Mouse (Mus musculus): ENCODE data around the gene Prr7. TPM values are rescaled to one million over a fixed set of nuclear protein-coding genes. Genes with fewer than 3 reads are reported as not detected.
A peak's percentile ranks its signal among the peaks of the same experiment; 100 is the strongest.

The Prr7 gene
- total RNA-seq (2021) (under 1 TPM; 0.86 to 0.94 TPM), polyA plus RNA-seq (2012; rRNA removed) (0.53 and 1.1 TPM in 2 replicates)
- long read RNA-seq, result 0 reads

GRCm38 (mm10) chr13:55464027-55464884, at the start of gene Prr7:
TSS of gene Prr7 (plus strand) at chr13:55464267.
- Histone ChIP-seq H3K4me3 (peak within 1 kb of the TSS; percentile 58), H3K4me1 (ENCODE audit: control insufficient read depth, insufficient read depth, low read length) (no peaks in the 10 kb centered on the region), H3K79me2 (replicated peaks; ENCODE audit: control insufficient read depth, insufficient read depth, low read length) (no peaks in the 10 kb centered on the region), H3K27me3 (ENCODE audit: control insufficient read depth, insufficient read depth, low read length) (no peaks in the 10 kb centered on the region), H3K36me3 (ENCODE audit: control insufficient read depth, insufficient read depth, low read length) (no peaks in the 10 kb centered on the region), H3K9ac (ENCODE audit: low read depth, low read length) (peak within 1 kb of the TSS; percentile 56), H3K27ac (peak within 1 kb of the TSS; percentile 48; the same call in 1 of the 2 replicates)
- under 1% methylated on average over 81 of the region's 84 CpGs for WGBS
- TF ChIP-seq EP300 (IDR thresholded peaks at IDR 0.05; ENCODE audit: insufficient read depth, low read depth, low read length) (no peak), POLR2A (IDR thresholded peaks at IDR 0.05; ENCODE audit: insufficient read depth, low read depth, low read length) (no peak), CTCF (IDR thresholded peaks at IDR 0.05) (no peak)
- peak; percentile 58 to 62 for DNase-seq
- intact Hi-C loops (cut with DNase I), result no loop called here

GRCm38 (mm10) chr13:55414743-55415380, 49.2 kb upstream of the Prr7 start, which contains the start of gene Pfn3:
TSS of gene Pfn3 (minus strand) at chr13:55415232.
- Histone ChIP-seq H3K4me1 (ENCODE audit: control insufficient read depth, insufficient read depth, low read length) (peaks cover 3% of the 10 kb centered on the region), H3K9ac (ENCODE audit: low read depth, low read length) (0 out of 2 replicates have a peak within 1 kb of the TSS, but pooled peaks have one; percentile 6), H3K36me3 (ENCODE audit: control insufficient read depth, insufficient read depth, low read length) (no peaks in the 10 kb centered on the region), H3K27ac (no peak within 1 kb of the TSS), H3K4me3 (no peak within 1 kb of the TSS), H3K27me3 (ENCODE audit: control insufficient read depth, insufficient read depth, low read length) (peaks cover 3% of the 10 kb centered on the region), H3K79me2 (replicated peaks; ENCODE audit: control insufficient read depth, insufficient read depth, low read length) (no peaks in the 10 kb centered on the region)
- TF ChIP-seq POLR2A (IDR thresholded peaks at IDR 0.05; ENCODE audit: insufficient read depth, low read depth, low read length) (no peak), EP300 (IDR thresholded peaks at IDR 0.05; ENCODE audit: insufficient read depth, low read depth, low read length) (no peak), CTCF (IDR thresholded peaks at IDR 0.05) (no peak)
- intact Hi-C loops (cut with DNase I), result no loop called here
- peak; percentile 17 to 45 for DNase-seq
- WGBS, result 20% methylated on average over 41 of the region's 41 CpGs

GRCm38 (mm10) chr13:55418004-55418403, 46.1 kb upstream of the Prr7 start:
- Histone ChIP-seq H3K9ac (ENCODE audit: low read depth, low read length) (no peak overlapping the region), H3K4me3 (no peak overlapping the region), H3K4me1 (ENCODE audit: control insufficient read depth, insufficient read depth, low read length) (peaks cover 3% of the 10 kb centered on the region), H3K79me2 (replicated peaks; ENCODE audit: control insufficient read depth, insufficient read depth, low read length) (no peaks in the 10 kb centered on the region), H3K27me3 (ENCODE audit: control insufficient read depth, insufficient read depth, low read length) (peaks cover 3% of the 10 kb centered on the region), H3K36me3 (ENCODE audit: control insufficient read depth, insufficient read depth, low read length) (no peaks in the 10 kb centered on the region), H3K27ac (no peak overlapping the region)
- peak; percentile 56; the same call in 1 of the 2 replicates for TF ChIP-seq EP300 (IDR thresholded peaks at IDR 0.05; ENCODE audit: insufficient read depth, low read depth, low read length)
- peak; percentile 99 for TF ChIP-seq CTCF (IDR thresholded peaks at IDR 0.05)
- no peak for TF ChIP-seq POLR2A (IDR thresholded peaks at IDR 0.05; ENCODE audit: insufficient read depth, low read depth, low read length)
- intact Hi-C loops (cut with DNase I), result loop anchor here (1.0 kb wide), 2 partner anchors 53 to 99 kb away; no protein-coding TSS in a partner anchor
- peak; percentile 86 to 93 for DNase-seq
- 9% methylated on average over 12 of the region's 12 CpGs for WGBS

- H3K36me3 ChIP-seq (ENCODE audit: control insufficient read depth, insufficient read depth, low read length), result no peaks in the 10 kb centered on the region
- H3K4me3 ChIP-seq, result no peak overlapping the region
- DNase-seq, result no peak
- no peaks in the 10 kb centered on the region for H3K79me2 ChIP-seq (replicated peaks; ENCODE audit: control insufficient read depth, insufficient read depth, low read length)
- WGBS, result 71% methylated on average over 5 of the region's 5 CpGs
- peaks cover 3% of the 10 kb centered on the region for H3K27me3 ChIP-seq (ENCODE audit: control insufficient read depth, insufficient read depth, low read length)
- H3K27ac ChIP-seq, result no peak overlapping the region
- H3K4me1 ChIP-seq (ENCODE audit: control insufficient read depth, insufficient read depth, low read length), result peaks cover 3% of the 10 kb centered on the region
- no peak for TF ChIP-seq POLR2A (IDR thresholded peaks at IDR 0.05; ENCODE audit: insufficient read depth, low read depth, low read length)
- no peak for TF ChIP-seq CTCF (IDR thresholded peaks at IDR 0.05)
- TF ChIP-seq EP300 (IDR thresholded peaks at IDR 0.05; ENCODE audit: insufficient read depth, low read depth, low read length), result no peak
- intact Hi-C loops (cut with DNase I), result no loop called here
- H3K9ac ChIP-seq (ENCODE audit: low read depth, low read length), result no peak overlapping the region
Measured at GRCm38 (mm10) chr13:55419142-55419541, 44.9 kb upstream of the Prr7 start.

GRCm38 (mm10) chr13:55420018-55420932, 43.8 kb upstream of the Prr7 start:
- no peak overlapping the region for H3K9ac ChIP-seq (ENCODE audit: low read depth, low read length)
- intact Hi-C loops (cut with DNase I), result no loop called here

More at GRCm38 (mm10) chr13:55420018-55420932, 43.8 kb upstream of the Prr7 start:
- peak in 1 of 2 experiments; percentile 28 for DNase-seq
- WGBS, result 26% methylated on average over 51 of the region's 51 CpGs
- TF ChIP-seq CTCF (IDR thresholded peaks at IDR 0.05), result no peak; the same call in 1 of the 2 replicates
- TF ChIP-seq POLR2A (IDR thresholded peaks at IDR 0.05; ENCODE audit: insufficient read depth, low read depth, low read length), result no peak
- TF ChIP-seq EP300 (IDR thresholded peaks at IDR 0.05; ENCODE audit: insufficient read depth, low read depth, low read length), result no peak
- Histone ChIP-seq H3K27me3 (ENCODE audit: control insufficient read depth, insufficient read depth, low read length) (no peaks in the 10 kb centered on the region; the same call in 1 of the 2 replicates), H3K27ac (no peak overlapping the region), H3K36me3 (ENCODE audit: control insufficient read depth, insufficient read depth, low read length) (no peaks in the 10 kb centered on the region), H3K4me1 (ENCODE audit: control insufficient read depth, insufficient read depth, low read length) (peaks cover 3% of the 10 kb centered on the region), H3K79me2 (replicated peaks; ENCODE audit: control insufficient read depth, insufficient read depth, low read length) (no peaks in the 10 kb centered on the region), H3K4me3 (no peak overlapping the region)
